Mouse (Mus musculus) megakaryocyte-erythroid progenitor cell, adult 5 weeks (primary cell): ENCODE measurements around the gene Rev1. TPM values are rescaled to one million over a fixed set of nuclear protein-coding genes. Genes with fewer than 3 reads are reported as not detected.

Experiments used
- polyA plus RNA-seq: library from polyadenylated mRNA; stranded (reverse); fragments of >175 nt; gene quantifications from 2 replicates; pipeline ENCODE4 v1.2.3, GENCODE M21; 2012

Gene Rev1
- 12.2 and 12.3 TPM in 2 replicates for polyA plus RNA-seq

GRCm38 (mm10) chr1:38129501-38130267 is at the start of gene Rev1:
Gene Rev1, minus strand, starts transcription at chr1:38129801.

Other genes with a start within 250 kb of the Rev1 start
- gene Mitd1, start 239.4 kb downstream of the Rev1 start, polyA plus RNA-seq: 2.8 and 3.5 TPM in 2 replicates
- 29.5 and 31.9 TPM in 2 replicates for gene Mrpl30, start 239.3 kb downstream of the Rev1 start, polyA plus RNA-seq
- not detected in 2 replicates for gene Lyg2, start 213.3 kb downstream of the Rev1 start, polyA plus RNA-seq
- not detected in 2 replicates for gene Lyg1, start 172.0 kb downstream of the Rev1 start, polyA plus RNA-seq
- gene Txndc9, start 131.9 kb downstream of the Rev1 start, polyA plus RNA-seq: 2.7 and 2.9 TPM in 2 replicates
- gene Eif5b, start 131.8 kb downstream of the Rev1 start, polyA plus RNA-seq: 24.6 and 41.3 TPM in 2 replicates